ENCODE assay signal across 20 mouse cellular contexts in the genomic region with DNA sequence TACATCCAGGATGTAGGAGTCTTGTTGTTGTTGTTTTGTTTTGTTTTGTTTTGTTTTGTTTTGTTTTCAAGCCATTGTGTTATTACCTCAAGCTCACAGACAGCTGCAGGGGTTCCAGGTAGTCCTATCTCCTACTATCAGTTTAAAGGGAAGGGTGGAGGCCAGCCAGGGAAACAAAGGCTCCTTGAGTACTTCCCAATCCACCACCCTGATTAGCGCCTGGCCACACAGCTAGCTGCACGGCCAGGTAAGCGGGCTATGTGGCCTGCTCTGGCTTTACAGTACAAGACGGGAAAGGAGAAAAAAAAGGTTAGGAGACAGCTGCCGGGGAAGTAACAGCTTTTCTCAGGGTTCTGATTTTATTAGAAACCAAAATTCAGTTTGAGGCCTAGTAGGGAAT. TPM values are rescaled to one million over a fixed set of nuclear protein-coding genes. Genes with fewer than 3 reads are reported as not detected.
DNase-seq lines count a peak whose midpoint lies in the region; ATAC-seq and TF ChIP-seq lines count a peak whose summit lies in the region.
"Had no signal": no experiment of that assay in that cellular context is flagged by ENCODE, and none has a peak within 500 bp of the region (broad histone marks: within the 10 kb centered on the region; RNA-seq: fewer than 3 reads in every experiment).

No protein-coding gene starts in this region.

- DNase-seq in lung, adult 2 months, result no peak
- no peak for DNase-seq in testis, postnatal 14 days (ENCODE audit: low spot score)
- DNase-seq in layer of hippocampus, postnatal 14 days (ENCODE audit: low spot score in 2 of 2), result no peak
- DNase-seq: adrenal gland, postnatal 14 days; cerebellum, adult 11-12 months; cerebellum, adult 9-10 months; cerebellum, postnatal 25 days; forebrain, postnatal 0 days; gastrocnemius, postnatal 14 days; heart, adult 2 months had no signal

- ATAC-seq in lung, embryonic 15.5 days (ENCODE audit: borderline replicate concordance, extremely low read depth, low FRiP score, low TSS enrichment), result no peak
- ATAC-seq in stomach, embryonic 15.5 days (ENCODE audit: insufficient read depth, low FRiP score, low read depth), result no peak
- no peak for ATAC-seq in kidney, embryonic 14.5 days (ENCODE audit: low FRiP score, low TSS enrichment)
- ATAC-seq: activated CD4-positive, CD25-positive, alpha-beta regulatory T cell, adult 4 months; forebrain, embryonic 13.5 days; forebrain, postnatal 0 days had no signal

- H3K9ac ChIP-seq in lung, embryonic 15.5 days, result no peak overlapping the region
- no peak overlapping the region for H3K9ac ChIP-seq in stomach, embryonic 15.5 days
- no peak overlapping the region for H3K9ac ChIP-seq in kidney, embryonic 14.5 days (ENCODE audit: low read depth, low read length)
- H3K9ac ChIP-seq: forebrain, embryonic 13.5 days; forebrain, postnatal 0 days; hindbrain, embryonic 14.5 days had no signal

- H3K4me2 ChIP-seq in lung, embryonic 15.5 days, result peak overlapping the region; percentile 18
- peak overlapping the region; percentile 24; the same call in 1 of the 2 replicates for H3K4me2 ChIP-seq in stomach, embryonic 15.5 days
- no peak overlapping the region for H3K4me2 ChIP-seq in kidney, embryonic 14.5 days (replicated peaks; ENCODE audit: low read depth, low read length)
- H3K4me2 ChIP-seq: forebrain, embryonic 13.5 days; heart, embryonic 11.5 days; hindbrain, embryonic 14.5 days had no signal

- WGBS in lung, embryonic 15.5 days, result 62% methylated on average over 5 of the region's 5 CpGs
- 76% methylated on average over 5 of the region's 5 CpGs for WGBS in lung, adult 2 months
- WGBS in stomach, embryonic 15.5 days, result 62% methylated on average over 5 of the region's 5 CpGs
- 73% methylated on average over 5 of the region's 5 CpGs for WGBS in kidney, embryonic 14.5 days

- H3K4me3 ChIP-seq in lung, embryonic 15.5 days, result 0 out of 2 replicates have a peak overlapping the region, but pooled peaks have one; percentile 7
- no peak overlapping the region for H3K4me3 ChIP-seq in lung, adult 2 months (replicated peaks; ENCODE audit: extremely low read depth, low read depth, low read length)
- H3K4me3 ChIP-seq in testis, adult 2 months (ENCODE audit: control insufficient read depth, low read depth, low read length), result peak overlapping the region; percentile 77
- H3K4me3 ChIP-seq in stomach, embryonic 15.5 days (replicated peaks), result no peak overlapping the region
- no peak overlapping the region for H3K4me3 ChIP-seq in kidney, embryonic 14.5 days (ENCODE audit: low read length)
- H3K4me3 ChIP-seq: forebrain, embryonic 13.5 days; heart, adult 2 months; hindbrain, embryonic 10.5 days had no signal

- no peaks in the 10 kb centered on the region for H3K36me3 ChIP-seq in lung, embryonic 15.5 days
- no peaks in the 10 kb centered on the region for H3K36me3 ChIP-seq in testis, adult 2 months (ENCODE audit: control insufficient read depth, insufficient read depth, low read length)
- no peaks in the 10 kb centered on the region for H3K36me3 ChIP-seq in stomach, embryonic 15.5 days
- H3K36me3 ChIP-seq in kidney, embryonic 14.5 days (ENCODE audit: control insufficient read depth, insufficient read depth, low read length), result no peaks in the 10 kb centered on the region
- H3K36me3 ChIP-seq: G1E; hindbrain, embryonic 10.5 days had no signal

- H3K27me3 ChIP-seq in lung, embryonic 15.5 days, result no peaks in the 10 kb centered on the region
- no peaks in the 10 kb centered on the region for H3K27me3 ChIP-seq in testis, adult 2 months (ENCODE audit: control insufficient read depth, insufficient read depth, low read length)
- H3K27me3 ChIP-seq in stomach, embryonic 15.5 days (replicated peaks), result no peaks in the 10 kb centered on the region
- H3K27me3 ChIP-seq in kidney, embryonic 14.5 days (ENCODE audit: control insufficient read depth, insufficient read depth, low read length), result no peaks in the 10 kb centered on the region
- H3K27me3 ChIP-seq: forebrain, embryonic 13.5 days had no signal

- H3K9me3 ChIP-seq in lung, embryonic 15.5 days, result no peaks in the 10 kb centered on the region
- no peaks in the 10 kb centered on the region for H3K9me3 ChIP-seq in stomach, embryonic 15.5 days
- no peaks in the 10 kb centered on the region for H3K9me3 ChIP-seq in kidney, embryonic 14.5 days (ENCODE audit: control insufficient read depth, low read length)
- H3K9me3 ChIP-seq: forebrain, embryonic 13.5 days; G1E; hindbrain, embryonic 10.5 days had no signal

- peak overlapping the region; percentile 11; the same call in 1 of the 2 replicates for H3K27ac ChIP-seq in lung, embryonic 15.5 days
- no peak overlapping the region for H3K27ac ChIP-seq in testis, adult 2 months (ENCODE audit: control insufficient read depth, insufficient read depth, low read depth, low read length)
- H3K27ac ChIP-seq in stomach, embryonic 15.5 days, result no peak overlapping the region
- H3K27ac ChIP-seq in kidney, embryonic 14.5 days (ENCODE audit: low read depth, low read length), result no peak overlapping the region
- H3K27ac ChIP-seq: forebrain, embryonic 13.5 days; heart, adult 2 months; hindbrain, embryonic 14.5 days had no signal

- H3K4me1 ChIP-seq in lung, embryonic 15.5 days, result peaks cover 3% of the 10 kb centered on the region; the same call in 1 of the 2 replicates
- no peaks in the 10 kb centered on the region for H3K4me1 ChIP-seq in lung, adult 2 months (ENCODE audit: control insufficient read depth, insufficient read depth, low read length)
- peaks cover 7% of the 10 kb centered on the region for H3K4me1 ChIP-seq in testis, adult 2 months (ENCODE audit: control insufficient read depth, insufficient read depth, low read length)
- H3K4me1 ChIP-seq in stomach, embryonic 15.5 days, result no peaks in the 10 kb centered on the region
- H3K4me1 ChIP-seq in kidney, embryonic 14.5 days (ENCODE audit: control insufficient read depth, insufficient read depth, low read length), result no peaks in the 10 kb centered on the region
- H3K4me1 ChIP-seq: forebrain, embryonic 13.5 days had no signal

- TF ChIP-seq POLR2A in lung, adult 2 months (IDR thresholded peaks at IDR 0.05; ENCODE audit: borderline replicate concordance, extremely low read depth, low read depth, low read length), result no peak
- TF ChIP-seq POLR2A in testis, adult 2 months (IDR thresholded peaks at IDR 0.05; ENCODE audit: control insufficient read depth, low read depth, low read length), result no peak

- TF ChIP-seq CTCF in lung, adult 2 months (IDR thresholded peaks at IDR 0.05; ENCODE audit: insufficient read depth, low read length), result no peak
- no peak for TF ChIP-seq CTCF in testis, adult 2 months (IDR thresholded peaks at IDR 0.05; ENCODE audit: control insufficient read depth, insufficient read depth, insufficient replicate concordance, low read depth, low read length)

RNA-seq across cellular contexts. Expression of a gene that starts 17.7 kb away (rescaled TPM):
- polyA plus RNA-seq in lung, embryonic 15.5 days (2015; fragmentation: Nextera tagmentation; extraction: Ambion mirVana), result 2.0 and 2.6 TPM in 2 replicates
- 19.2 and 24.3 TPM in 2 replicates for polyA plus RNA-seq in lung, adult 2 months (2012; rRNA removed)
- 0.91 and 1.6 TPM in 2 replicates for polyA plus RNA-seq in testis, adult 2 months (2012; rRNA removed)
- 1.0 and 1.2 TPM in 2 replicates for polyA plus RNA-seq in stomach, embryonic 15.5 days (2015; fragmentation: Nextera tagmentation; extraction: Ambion mirVana)
- 10 to 100 TPM; 47.6 to 50.2 TPM for total RNA-seq in layer of hippocampus, postnatal 14 days (2021)
- 3.0 and 4.1 TPM in 2 replicates for polyA plus RNA-seq in kidney, embryonic 14.5 days (2014; fragmentation: Nextera tagmentation; extraction: Ambion mirVana)
- polyA plus RNA-seq: activated CD4-positive, CD25-positive, alpha-beta regulatory T cell, adult 4 months; G1E had no signal

Comparison
In these comparisons a context has a peak if more than half of its experiments do, and no peak if none do; other contexts are left out.
1. H3K4me3 ChIP-seq: peak in lung, embryonic 15.5 days (single experiment) and testis, adult 2 months (single experiment); none in lung, adult 2 months (single experiment), stomach, embryonic 15.5 days (single experiment) and kidney, embryonic 14.5 days (single experiment).